Mouse (Mus musculus) heart, postnatal 4 days (tissue): ENCODE results near the gene Ylpm1. TPM values are rescaled to one million over a fixed set of nuclear protein-coding genes. Genes with fewer than 3 reads are reported as not detected.

Source experiments
- DNase-seq: peaks from one replicate; pipeline ENCODE4 v3.0.0; 2021
- total RNA-seq, 2 experiments: library from RNA; stranded (reverse); gene quantifications; 2 replicates each; pipeline ENCODE4 v1.2.3; 2021

Ylpm1 gene
- total RNA-seq, 2 experiments from 2014 or later = 39.4 to 45.2 TPM

DNA sequence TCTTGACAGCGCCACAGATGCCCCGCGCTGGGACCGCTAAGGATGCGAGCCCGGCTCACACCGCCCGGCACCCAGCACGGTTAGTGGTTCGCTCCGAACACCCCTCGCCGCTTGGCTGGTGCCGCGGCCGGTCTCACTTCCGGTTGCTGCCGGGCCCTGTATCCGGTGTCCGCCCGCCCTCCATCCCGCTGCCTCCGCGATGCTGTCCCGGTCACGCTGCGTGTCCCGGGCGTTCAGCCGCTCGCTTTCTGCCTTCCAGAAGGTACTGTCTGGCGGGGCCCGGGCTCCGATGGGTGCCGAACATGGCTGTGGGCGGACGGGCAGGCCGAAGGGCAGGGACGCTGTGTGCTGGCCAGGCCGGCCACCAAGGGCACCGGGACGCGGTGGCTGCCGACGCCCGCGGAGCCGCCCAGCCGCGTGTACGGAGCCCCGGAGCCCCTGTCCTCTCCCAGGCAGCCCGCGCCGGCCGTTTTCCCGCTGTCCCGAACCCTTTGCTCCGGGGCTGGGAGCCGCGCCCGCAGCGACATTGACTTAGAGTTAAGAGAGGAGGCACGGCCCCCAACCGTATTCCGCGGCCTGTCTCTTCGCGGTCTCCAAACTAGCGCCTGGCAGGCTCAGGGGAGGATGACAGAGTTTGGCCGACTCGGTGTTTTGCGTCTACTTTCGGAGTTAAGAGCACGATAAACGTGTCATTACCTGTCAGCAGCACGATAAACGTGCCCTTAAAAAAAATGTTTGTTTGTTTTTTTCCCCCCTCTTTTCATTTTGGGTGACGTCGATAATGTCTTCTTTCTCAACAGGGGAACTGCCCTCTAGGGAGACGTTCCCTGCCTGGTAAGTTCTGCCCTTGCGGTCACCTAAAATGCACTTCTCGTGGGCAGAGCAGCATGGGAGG lies 114.8 kb downstream of the Ylpm1 start, which contains the start of the genes Prox2 and Dlst:
Gene Prox2, minus strand, starts transcription at position 62 of the 895 bp plus-strand sequence.
Gene Dlst, plus strand, starts transcription at position 136 of the 895 bp plus-strand sequence.
- DNase-seq = peak; percentile 92

- DNase-seq = no peak
Observed at GRCm38 (mm10) chr12:85112550-85113251, 116.6 kb downstream of the Ylpm1 start.

DNA sequence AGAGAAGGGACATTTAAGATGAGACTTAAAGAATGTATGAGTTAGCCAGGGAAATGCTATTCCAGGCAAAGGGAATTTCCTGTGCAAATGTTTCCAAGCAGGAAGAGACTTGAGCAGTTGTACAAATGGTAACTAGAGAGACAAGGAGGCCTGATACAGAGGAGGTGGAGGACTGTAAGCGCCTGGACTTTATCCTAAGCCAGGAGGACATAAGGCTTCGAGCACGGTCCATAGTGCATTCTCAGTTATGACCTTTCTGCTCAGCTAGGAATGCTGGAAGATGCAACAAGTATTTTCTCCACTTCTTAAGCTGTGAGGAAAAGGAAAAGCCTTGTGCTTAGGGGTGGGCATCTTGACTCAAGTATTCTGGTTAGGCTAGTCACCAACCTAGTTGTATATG lies 117.2 kb downstream of the Ylpm1 start:
- no peak for DNase-seq

GRCm38 (mm10) chr12:85113917-85114316 lies 117.8 kb downstream of the Ylpm1 start:
- no peak for DNase-seq

GRCm38 (mm10) chr12:85115678-85116077 lies 119.6 kb downstream of the Ylpm1 start:
- no peak for DNase-seq

Other genes starting within 250 kb of the Ylpm1 start
- 10 to 100 TPM; 42.6 to 45.3 TPM for gene Npc2, start 223.2 kb upstream of the Ylpm1 start, total RNA-seq
- gene Isca2, start 223.1 kb upstream of the Ylpm1 start, total RNA-seq = 10 to 100 TPM; 72.9 to 75.3 TPM
- 1 to 10 TPM; 7.6 to 8.9 TPM for gene Ltbp2, start 119.8 kb upstream of the Ylpm1 start, total RNA-seq
- 10 to 100 TPM; 47.9 to 49.5 TPM for gene Fcf1, start 25.4 kb upstream of the Ylpm1 start, total RNA-seq
- 10 to 100 TPM; 38.5 to 40.1 TPM for gene Arel1, start 25.4 kb upstream of the Ylpm1 start, total RNA-seq
- gene Prox2, start 114.4 kb downstream of the Ylpm1 start, total RNA-seq = 1 to 10 TPM; 2.3 to 2.6 TPM
- gene Dlst, start 114.5 kb downstream of the Ylpm1 start, total RNA-seq = 100 to 1,000 TPM; 538 to 559 TPM
- 1 to 10 TPM; 2.3 to 3.0 TPM for gene Rps6kl1, start 154.9 kb downstream of the Ylpm1 start, total RNA-seq
- 1 to 10 TPM; 3.7 to 4.9 TPM for gene Pgf, start 181.5 kb downstream of the Ylpm1 start, total RNA-seq
- 10 to 100 TPM; 55.0 to 55.9 TPM for gene Eif2b2, start 223.2 kb downstream of the Ylpm1 start, total RNA-seq